Mouse (Mus musculus): ENCODE measurements at regions not wholly inside any gene's neighbourhood (a gene's known extent, or its start where the extent isn't known, plus 50 kb on each side); places are given as distances from the start of the nearest gene placed in this dataset.

DNA sequence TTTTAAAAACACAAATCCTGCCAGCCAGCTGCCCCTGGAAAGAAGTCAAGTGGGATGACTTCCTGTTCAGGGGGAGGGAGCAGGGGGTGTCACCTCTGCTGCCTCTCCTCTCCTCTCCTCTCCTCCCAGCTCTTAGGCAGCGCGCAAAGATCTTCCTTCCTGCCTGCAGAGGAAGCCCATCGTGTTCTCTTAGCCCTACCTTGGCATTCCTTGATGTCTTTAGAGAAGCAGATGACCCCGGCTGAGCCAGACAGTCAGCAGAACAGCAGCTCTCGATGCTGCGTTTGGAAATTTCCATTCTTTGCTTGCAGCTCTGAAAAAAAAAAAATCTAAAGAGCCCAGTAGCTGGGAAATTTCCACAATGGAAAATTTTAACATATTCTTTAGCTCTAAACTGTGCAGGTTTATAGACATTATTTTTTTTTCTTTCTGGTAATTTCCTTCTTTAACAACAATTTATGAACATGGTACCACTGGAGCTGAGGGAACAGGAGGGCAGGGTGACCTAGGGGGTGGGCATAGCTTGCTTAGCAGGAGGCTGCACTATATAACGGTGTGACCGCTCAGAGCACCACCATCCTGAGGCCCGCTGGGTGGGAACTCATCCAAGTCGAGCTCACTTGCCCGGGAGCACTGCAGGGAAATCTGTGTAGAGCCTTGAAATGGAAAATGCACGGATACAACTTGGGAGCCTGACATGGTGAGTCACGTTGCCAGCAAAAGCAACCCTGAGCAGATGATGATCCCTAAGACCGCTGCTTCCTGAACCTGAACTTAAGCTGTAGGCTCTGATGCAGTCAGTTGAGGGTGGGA lies 109.9 kb upstream of the Mkln1 start:
- H3K4me1 ChIP-seq (replicated peaks; ENCODE audit: control insufficient read depth, insufficient read depth, low read length): peaks cover 5% of the 10 kb centered on the region; the same call in 1 of the 2 replicates
- no peaks in the 10 kb centered on the region for H3K36me3 ChIP-seq (ENCODE audit: control insufficient read depth, insufficient read depth, low read length)
- no peaks in the 10 kb centered on the region for H3K27me3 ChIP-seq (ENCODE audit: control insufficient read depth, insufficient read depth, low read length)
- H3K27ac ChIP-seq (ENCODE audit: control insufficient read depth, insufficient read depth, low read length): no peak overlapping the region
- no peak overlapping the region for H3K4me3 ChIP-seq (ENCODE audit: control insufficient read depth, insufficient read depth, low read length)
- 82% methylated on average over 14 of the region's 14 CpGs for WGBS
- DNase-seq: no peak
- TF ChIP-seq CTCF (IDR thresholded peaks at IDR 0.05; ENCODE audit: borderline replicate concordance, control insufficient read depth, extremely low read depth, insufficient read depth, low read length, poor library complexity) (no peak), POLR2A (IDR thresholded peaks at IDR 0.05; ENCODE audit: control insufficient read depth, extremely low read depth, insufficient read depth, low read length, poor library complexity) (no peak)

DNA sequence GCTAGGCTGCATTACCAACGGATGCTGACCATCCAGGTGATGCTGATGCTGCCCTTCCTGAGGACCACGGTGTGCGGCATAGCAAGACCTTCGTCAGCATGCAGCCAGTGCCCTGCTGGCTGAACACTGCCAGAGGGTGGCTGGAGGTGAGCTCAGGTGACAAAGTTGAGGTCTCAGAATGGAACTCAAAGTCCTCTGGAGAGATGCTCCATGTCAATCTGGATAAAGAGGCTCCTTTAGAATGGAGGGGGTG lies 109.4 kb upstream of the Mkln1 start:
- Histone ChIP-seq H3K36me3 (ENCODE audit: control insufficient read depth, insufficient read depth, low read length) (no peaks in the 10 kb centered on the region), H3K4me3 (ENCODE audit: control insufficient read depth, insufficient read depth, low read length) (no peak overlapping the region), H3K27me3 (ENCODE audit: control insufficient read depth, insufficient read depth, low read length) (no peaks in the 10 kb centered on the region), H3K27ac (ENCODE audit: control insufficient read depth, insufficient read depth, low read length) (no peak overlapping the region), H3K4me1 (replicated peaks; ENCODE audit: control insufficient read depth, insufficient read depth, low read length) (peaks cover 3% of the 10 kb centered on the region; the same call in 1 of the 2 replicates)
- 96% methylated on average over 4 of the region's 4 CpGs for WGBS
- DNase-seq: no peak
- TF ChIP-seq POLR2A (IDR thresholded peaks at IDR 0.05; ENCODE audit: control insufficient read depth, extremely low read depth, insufficient read depth, low read length, poor library complexity) (no peak), CTCF (IDR thresholded peaks at IDR 0.05; ENCODE audit: borderline replicate concordance, control insufficient read depth, extremely low read depth, insufficient read depth, low read length, poor library complexity) (no peak)

DNA sequence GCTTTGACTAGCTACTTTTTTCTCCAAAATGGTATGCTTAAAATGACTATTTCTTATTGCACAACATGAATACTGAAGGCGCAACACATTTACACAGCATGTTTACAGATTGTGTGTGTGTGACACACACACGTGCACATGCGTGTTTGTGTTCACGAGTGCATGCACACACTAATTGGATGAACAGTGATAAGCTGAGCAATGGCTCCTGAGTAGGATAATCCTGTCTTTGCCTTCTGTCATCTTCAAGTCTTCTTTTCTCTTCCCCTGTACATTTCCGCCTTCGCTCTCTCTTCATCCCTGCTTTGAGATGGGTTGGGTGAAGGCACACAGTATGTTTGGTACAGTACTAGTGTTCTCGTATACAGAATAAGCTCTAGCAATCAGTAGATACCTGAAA lies 106.5 kb upstream of the Mkln1 start:
- Histone ChIP-seq H3K27ac (ENCODE audit: control insufficient read depth, insufficient read depth, low read length) (no peak overlapping the region), H3K27me3 (ENCODE audit: control insufficient read depth, insufficient read depth, low read length) (no peaks in the 10 kb centered on the region), H3K4me1 (replicated peaks; ENCODE audit: control insufficient read depth, insufficient read depth, low read length) (no peaks in the 10 kb centered on the region), H3K36me3 (ENCODE audit: control insufficient read depth, insufficient read depth, low read length) (no peaks in the 10 kb centered on the region), H3K4me3 (ENCODE audit: control insufficient read depth, insufficient read depth, low read length) (no peak overlapping the region)
- DNase-seq: no peak
- TF ChIP-seq CTCF (IDR thresholded peaks at IDR 0.05; ENCODE audit: borderline replicate concordance, control insufficient read depth, extremely low read depth, insufficient read depth, low read length, poor library complexity) (no peak), POLR2A (IDR thresholded peaks at IDR 0.05; ENCODE audit: control insufficient read depth, extremely low read depth, insufficient read depth, low read length, poor library complexity) (no peak)
- WGBS: 96% methylated on average over 7 of the region's 7 CpGs

DNA sequence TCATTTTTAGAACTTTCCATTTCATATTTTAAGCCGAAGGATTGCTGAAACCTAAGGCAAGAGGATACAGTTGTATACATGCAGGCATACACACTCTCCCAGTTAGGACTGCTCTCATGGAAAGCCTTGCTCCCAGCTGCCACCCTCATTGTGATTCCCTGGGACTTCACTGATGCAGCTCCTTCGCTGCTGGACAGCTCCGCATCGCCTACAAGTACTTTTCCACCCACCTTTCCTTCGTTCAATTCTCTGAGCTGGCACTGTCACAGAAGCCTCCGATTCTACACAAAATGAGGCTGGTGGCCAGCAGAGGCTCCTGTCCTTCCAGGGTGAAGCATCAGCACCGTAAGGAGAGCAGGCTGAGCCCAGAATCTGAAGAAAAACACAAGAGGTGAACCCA lies 105.5 kb upstream of the Mkln1 start:
- TF ChIP-seq CTCF (IDR thresholded peaks at IDR 0.05; ENCODE audit: borderline replicate concordance, control insufficient read depth, extremely low read depth, insufficient read depth, low read length, poor library complexity): no peak
- TF ChIP-seq POLR2A (IDR thresholded peaks at IDR 0.05; ENCODE audit: control insufficient read depth, extremely low read depth, insufficient read depth, low read length, poor library complexity): no peak
- 94% methylated on average over 7 of the region's 7 CpGs for WGBS

DNA sequence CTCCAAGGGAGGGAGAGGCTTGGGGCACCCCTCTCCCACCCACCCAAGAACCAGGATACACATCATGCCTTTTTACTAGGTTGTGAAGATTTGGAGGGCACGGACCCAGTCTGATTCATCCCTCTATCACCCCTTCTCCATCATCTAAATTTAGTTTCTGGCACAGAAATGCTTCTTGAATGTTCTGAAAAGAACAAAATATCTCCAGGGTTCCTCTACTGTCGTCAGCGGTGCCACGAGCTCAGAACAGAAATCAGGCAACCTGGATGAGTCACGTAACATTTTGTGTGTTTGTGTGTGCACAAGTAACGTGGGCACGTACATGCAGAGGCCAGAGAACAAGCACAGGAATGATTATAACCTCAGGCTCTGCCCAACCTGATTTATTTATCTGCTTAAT lies 99.1 kb upstream of the Mkln1 start:
- WGBS: 97% methylated on average over 7 of the region's 7 CpGs
- no peak for TF ChIP-seq POLR2A (IDR thresholded peaks at IDR 0.05; ENCODE audit: control insufficient read depth, extremely low read depth, insufficient read depth, low read length, poor library complexity)
- TF ChIP-seq CTCF (IDR thresholded peaks at IDR 0.05; ENCODE audit: borderline replicate concordance, control insufficient read depth, extremely low read depth, insufficient read depth, low read length, poor library complexity): no peak

More for the DNA sequence above, 105.5 kb upstream of the Mkln1 start:
- DNase-seq: no peak
- Histone ChIP-seq H3K4me3 (ENCODE audit: control insufficient read depth, insufficient read depth, low read length) (no peak overlapping the region), H3K4me1 (replicated peaks; ENCODE audit: control insufficient read depth, insufficient read depth, low read length) (no peaks in the 10 kb centered on the region), H3K27me3 (ENCODE audit: control insufficient read depth, insufficient read depth, low read length) (no peaks in the 10 kb centered on the region), H3K27ac (ENCODE audit: control insufficient read depth, insufficient read depth, low read length) (no peak overlapping the region), H3K36me3 (ENCODE audit: control insufficient read depth, insufficient read depth, low read length) (no peaks in the 10 kb centered on the region)

DNA sequence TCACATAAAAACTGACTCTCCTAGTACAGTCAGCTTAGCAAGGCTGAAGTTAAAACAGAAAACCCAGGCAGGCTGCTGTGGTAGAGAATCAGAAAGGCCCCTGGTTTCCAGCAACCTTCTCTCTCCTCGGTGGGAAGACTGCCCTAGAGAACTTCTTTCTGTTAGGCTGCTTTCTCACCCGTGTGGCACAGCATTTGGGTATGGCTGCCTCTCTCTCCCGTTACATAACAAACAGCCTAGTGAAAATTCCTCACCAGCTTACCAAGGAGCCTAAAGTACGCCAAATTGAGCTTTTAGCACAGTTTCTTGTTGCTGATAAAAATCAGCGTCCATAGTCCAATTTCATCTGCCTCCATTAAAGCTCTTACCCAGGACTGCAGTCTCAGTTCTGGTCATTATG lies 92.8 kb upstream of the Mkln1 start:
- H3K36me3 ChIP-seq (ENCODE audit: control insufficient read depth, insufficient read depth, low read length): no peaks in the 10 kb centered on the region
- no peak overlapping the region for H3K4me3 ChIP-seq (ENCODE audit: control insufficient read depth, insufficient read depth, low read length)
- H3K27me3 ChIP-seq (ENCODE audit: control insufficient read depth, insufficient read depth, low read length): no peaks in the 10 kb centered on the region
- no peaks in the 10 kb centered on the region for H3K4me1 ChIP-seq (replicated peaks; ENCODE audit: control insufficient read depth, insufficient read depth, low read length)
- WGBS: 85% methylated on average over 5 of the region's 5 CpGs
- TF ChIP-seq CTCF (IDR thresholded peaks at IDR 0.05; ENCODE audit: borderline replicate concordance, control insufficient read depth, extremely low read depth, insufficient read depth, low read length, poor library complexity) (no peak), POLR2A (IDR thresholded peaks at IDR 0.05; ENCODE audit: control insufficient read depth, extremely low read depth, insufficient read depth, low read length, poor library complexity) (no peak)
- no peak for DNase-seq
- no peak overlapping the region for H3K27ac ChIP-seq (ENCODE audit: control insufficient read depth, insufficient read depth, low read length)

More for the DNA sequence above, 99.1 kb upstream of the Mkln1 start:
- H3K27me3 ChIP-seq (ENCODE audit: control insufficient read depth, insufficient read depth, low read length): no peaks in the 10 kb centered on the region
- H3K4me3 ChIP-seq (ENCODE audit: control insufficient read depth, insufficient read depth, low read length): no peak overlapping the region
- no peak overlapping the region for H3K27ac ChIP-seq (ENCODE audit: control insufficient read depth, insufficient read depth, low read length)
- H3K4me1 ChIP-seq (replicated peaks; ENCODE audit: control insufficient read depth, insufficient read depth, low read length): no peaks in the 10 kb centered on the region
- no peaks in the 10 kb centered on the region for H3K36me3 ChIP-seq (ENCODE audit: control insufficient read depth, insufficient read depth, low read length)
- no peak for DNase-seq

Measured in thymus, adult 2 months (tissue).